Mouse (Mus musculus) kidney, embryonic 14.5 days (tissue): Measurements from ENCODE around the gene Irf2bp2. TPM values are rescaled to one million over a fixed set of nuclear protein-coding genes. Genes with fewer than 3 reads are reported as not detected.
"Not testable (repeated sequence)": the region's sequence is repeated elsewhere in the genome, so short reads cannot be mapped to it uniquely, and the experiment has no call there.

Source experiments
- ATAC-seq: fragments of 200-750 bp; cut with Nextera tagmentation; 2 replicates; pipeline ENCODE4 v1.8.0; 2017; ENCODE audit warnings: moderate number of reproducible peaks, mild to moderate bottlenecking, moderate TSS enrichment, moderate library complexity; ENCODE audit not compliant: low FRiP score, low TSS enrichment
- H3K27ac ChIP-seq: fragments of 300-500 bp; sonication (generic); 2 replicates; pipeline ENCODE4 v1.5.1; 2014; ENCODE audit warnings: low read depth, mild to moderate bottlenecking, low read length, moderate library complexity, mixed read lengths
- H3K27me3 ChIP-seq: fragments of 300-500 bp; sonication (generic); 2 replicates; pipeline ENCODE4 v1.6.1; 2014; ENCODE audit warnings: mild to moderate bottlenecking, low read length; ENCODE audit not compliant: control insufficient read depth, insufficient read depth
- H3K36me3 ChIP-seq: fragments of 300-500 bp; sonication (generic); 2 replicates; pipeline ENCODE4 v1.6.1; 2014; ENCODE audit warnings: low read length, mixed read lengths; ENCODE audit not compliant: control insufficient read depth, insufficient read depth
- H3K4me1 ChIP-seq: fragments of 300-500 bp; sonication (generic); 2 replicates; pipeline ENCODE4 v1.6.1; 2014; ENCODE audit warnings: low read length, mixed read lengths; ENCODE audit not compliant: control insufficient read depth, insufficient read depth
- H3K4me2 ChIP-seq: fragments of 300-500 bp; sonication (generic); replicated peaks from 2 replicates; pipeline ENCODE4 v1.6.1; 2014; ENCODE audit warnings: low read depth, mild to moderate bottlenecking, low read length
- H3K4me3 ChIP-seq: fragments of 300-500 bp; sonication (generic); 2 replicates; pipeline ENCODE4 v1.5.1; 2014; ENCODE audit warnings: mild to moderate bottlenecking, low read length
- H3K9ac ChIP-seq: fragments of 300-500 bp; sonication (generic); 2 replicates; pipeline ENCODE4 v1.6.1; 2014; ENCODE audit warnings: low read depth, mild to moderate bottlenecking, low read length, moderate library complexity
- H3K9me3 ChIP-seq: fragments of 300-500 bp; sonication (generic); 2 replicates; pipeline ENCODE4 v1.6.1; 2016; ENCODE audit warnings: low read length; ENCODE audit not compliant: control insufficient read depth
- WGBS: fragments of 180-500 bp; shearing (Covaris S2); extraction: QIAGEN DNeasy Blood & Tissue Kit; methylation state at CpG from one replicate; pipeline ENCODE4 v1.1.7; 2014; 5-methylcytosine and 5-hydroxymethylcytosine counted together
- polyA plus RNA-seq: library from polyadenylated mRNA; unstranded; fragments of >200 nt; fragmentation: Nextera tagmentation; extraction: Ambion mirVana; gene quantifications from 2 replicates; pipeline ENCODE4 v1.2.1, GENCODE M21; 2014

Gene Irf2bp2
- polyA plus RNA-seq, 1 experiment from 2014 or later: 11.6 TPM

DNA sequence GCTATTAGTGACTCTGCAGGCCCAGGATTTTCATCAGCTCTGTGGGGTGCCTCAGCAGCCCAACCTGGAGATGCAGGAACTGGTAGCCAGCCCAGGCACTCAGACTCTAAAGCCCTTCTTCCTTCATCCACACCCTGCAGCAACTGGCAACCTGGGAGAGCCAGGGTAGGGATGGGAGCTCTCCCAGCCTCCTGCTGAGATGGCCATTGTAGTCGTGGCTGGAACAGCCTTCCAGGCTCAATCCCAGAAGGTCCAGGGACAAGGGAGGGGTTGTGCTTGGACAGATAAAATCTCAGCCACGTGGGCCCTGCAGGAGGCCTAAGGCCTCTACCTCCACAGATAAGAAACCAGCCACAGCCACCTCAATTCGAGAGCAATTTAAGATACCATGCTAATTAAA lies 16.9 kb upstream of the Irf2bp2 start:
- 11% methylated on average over 3 of the region's 3 CpGs for WGBS
- no peak overlapping the region for H3K27ac ChIP-seq
- H3K9ac ChIP-seq: no peak overlapping the region
- no peaks in the 10 kb centered on the region for H3K9me3 ChIP-seq
- H3K4me3 ChIP-seq: no peak overlapping the region
- no peaks in the 10 kb centered on the region for H3K27me3 ChIP-seq
- H3K36me3 ChIP-seq: no peaks in the 10 kb centered on the region
- ATAC-seq: no peak
- H3K4me2 ChIP-seq: no peak overlapping the region
- peaks cover 36% of the 10 kb centered on the region for H3K4me1 ChIP-seq

DNA sequence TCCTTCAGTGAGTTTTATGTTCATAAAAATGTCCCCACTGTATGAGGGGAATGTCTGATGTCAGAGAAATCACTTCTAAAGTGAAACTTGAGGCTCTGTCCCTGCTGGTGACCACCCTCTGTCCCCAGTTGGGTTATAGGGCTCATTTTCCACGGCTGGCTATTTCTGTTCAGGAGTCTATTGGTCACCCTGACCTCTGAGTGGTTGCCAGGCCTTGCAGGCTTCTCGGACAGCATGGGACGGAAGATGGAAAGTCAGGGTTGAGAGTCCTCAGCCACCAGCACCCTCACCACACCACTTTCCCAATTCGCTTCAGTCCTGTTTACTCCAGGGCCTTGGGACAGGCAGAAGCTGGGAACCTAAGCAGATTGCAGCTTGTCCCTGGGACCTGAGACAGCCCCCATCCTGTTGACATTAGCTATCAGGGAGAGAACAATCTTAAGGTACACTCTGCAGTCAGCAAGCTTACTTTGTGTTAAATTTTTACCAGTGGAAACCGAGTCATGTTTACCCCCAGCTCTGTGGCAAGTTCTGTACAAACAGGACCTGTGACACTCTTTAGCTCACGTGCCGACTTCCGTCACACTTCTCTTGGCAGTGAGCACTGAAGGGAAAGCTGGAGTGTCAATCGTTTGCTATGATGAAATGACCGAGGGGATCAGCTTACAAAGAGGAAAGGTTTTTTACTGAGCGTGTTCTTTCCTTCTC lies 15.9 kb upstream of the Irf2bp2 start:
- no peak overlapping the region for H3K27ac ChIP-seq
- WGBS: 78% methylated on average over 11 of the region's 11 CpGs

GRCm38 (mm10) chr8:126603241-126603947 lies 9.6 kb upstream of the Irf2bp2 start:
- no peak overlapping the region for H3K4me2 ChIP-seq
- no peaks in the 10 kb centered on the region for H3K36me3 ChIP-seq
- peaks cover 23% of the 10 kb centered on the region for H3K4me1 ChIP-seq
- H3K9ac ChIP-seq: no peak overlapping the region
- no peaks in the 10 kb centered on the region for H3K27me3 ChIP-seq
- no peak overlapping the region for H3K4me3 ChIP-seq
- ATAC-seq: peak; percentile 4; the same call in 1 of the 2 replicates
- no peaks in the 10 kb centered on the region for H3K9me3 ChIP-seq
- peak overlapping the region; percentile 86 for H3K27ac ChIP-seq
- WGBS: 24% methylated on average over 8 of the region's 8 CpGs

More for the DNA sequence above, 15.9 kb upstream of the Irf2bp2 start:
- H3K36me3 ChIP-seq: no peaks in the 10 kb centered on the region
- no peak for ATAC-seq
- no peak overlapping the region for H3K4me2 ChIP-seq
- H3K4me1 ChIP-seq: peaks cover 30% of the 10 kb centered on the region
- no peak overlapping the region for H3K4me3 ChIP-seq
- H3K9ac ChIP-seq: no peak overlapping the region
- no peaks in the 10 kb centered on the region for H3K27me3 ChIP-seq
- H3K9me3 ChIP-seq: no peaks in the 10 kb centered on the region

- Histone ChIP-seq H3K4me2 (no peak overlapping the region), H3K9ac (no peak overlapping the region), H3K4me1 (peaks cover 23% of the 10 kb centered on the region), H3K4me3 (no peak overlapping the region), H3K27me3 (no peaks in the 10 kb centered on the region), H3K27ac (peak overlapping the region; percentile 86; the same call in 1 of the 2 replicates), H3K9me3 (no peaks in the 10 kb centered on the region), H3K36me3 (no peaks in the 10 kb centered on the region)
- ATAC-seq: no peak
- WGBS: 53% methylated on average over 8 of the region's 8 CpGs
Observed at GRCm38 (mm10) chr8:126602641-126603040, 8.9 kb upstream of the Irf2bp2 start.

DNA sequence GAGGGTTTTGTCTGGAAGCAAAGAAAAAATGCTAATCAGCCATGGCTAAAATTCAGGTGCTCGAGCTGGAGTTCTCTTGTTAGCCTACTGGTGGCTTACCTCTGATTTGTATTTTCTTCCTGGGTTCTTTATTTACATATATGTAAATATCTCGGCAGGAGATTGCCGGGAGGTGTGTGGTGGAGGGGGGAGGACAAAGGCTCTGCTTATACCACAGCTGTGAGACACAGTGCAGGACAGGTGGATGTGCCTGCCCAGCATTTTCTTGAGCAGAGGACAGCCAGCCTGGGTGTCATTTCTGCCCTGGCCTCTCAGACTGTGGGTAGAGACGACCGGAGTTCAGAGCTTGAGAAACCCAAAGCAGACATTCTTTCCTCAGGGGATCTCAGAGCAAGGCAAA lies 7.5 kb upstream of the Irf2bp2 start:
- WGBS: 44% methylated on average over 5 of the region's 5 CpGs
- Histone ChIP-seq H3K9me3 (no peaks in the 10 kb centered on the region), H3K4me3 (no peak overlapping the region), H3K36me3 (no peaks in the 10 kb centered on the region), H3K27ac (no peak overlapping the region; the same call in 1 of the 2 replicates), H3K27me3 (no peaks in the 10 kb centered on the region), H3K4me1 (peaks cover 34% of the 10 kb centered on the region), H3K4me2 (no peak overlapping the region), H3K9ac (no peak overlapping the region)
- ATAC-seq: no peak

DNA sequence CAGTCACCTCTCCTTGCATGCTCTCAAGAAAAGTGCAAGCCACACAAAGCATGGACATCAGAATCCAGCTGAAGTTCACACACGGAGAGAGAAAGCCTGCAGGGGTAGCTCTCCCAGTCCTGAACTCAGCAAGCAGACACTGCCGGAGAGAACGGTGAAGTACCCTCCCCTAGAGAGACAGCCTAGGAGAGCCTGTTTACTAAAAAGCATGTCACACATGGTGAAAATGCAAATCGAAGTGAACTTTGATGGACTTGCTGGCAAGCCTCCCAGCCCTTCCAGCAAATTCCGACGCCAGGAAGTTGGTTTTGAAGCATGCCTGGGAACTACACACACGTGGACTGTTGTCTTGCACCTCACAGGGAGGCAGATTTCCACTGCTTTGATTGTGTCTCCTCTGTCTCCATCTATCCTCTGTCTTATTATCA lies 7.0 kb upstream of the Irf2bp2 start:
- no peak overlapping the region for H3K4me2 ChIP-seq
- no peak for ATAC-seq
- no peaks in the 10 kb centered on the region for H3K9me3 ChIP-seq
- H3K4me3 ChIP-seq: no peak overlapping the region
- peaks cover 37% of the 10 kb centered on the region for H3K4me1 ChIP-seq
- no peaks in the 10 kb centered on the region for H3K36me3 ChIP-seq
- no peaks in the 10 kb centered on the region for H3K27me3 ChIP-seq
- H3K27ac ChIP-seq: no peak overlapping the region; the same call in 1 of the 2 replicates
- H3K9ac ChIP-seq: no peak overlapping the region
- WGBS: 15% methylated on average over 7 of the region's 7 CpGs

- H3K27ac ChIP-seq: not testable (repeated sequence)
Observed at GRCm38 (mm10) chr8:126600388-126600787, 6.6 kb upstream of the Irf2bp2 start.

DNA sequence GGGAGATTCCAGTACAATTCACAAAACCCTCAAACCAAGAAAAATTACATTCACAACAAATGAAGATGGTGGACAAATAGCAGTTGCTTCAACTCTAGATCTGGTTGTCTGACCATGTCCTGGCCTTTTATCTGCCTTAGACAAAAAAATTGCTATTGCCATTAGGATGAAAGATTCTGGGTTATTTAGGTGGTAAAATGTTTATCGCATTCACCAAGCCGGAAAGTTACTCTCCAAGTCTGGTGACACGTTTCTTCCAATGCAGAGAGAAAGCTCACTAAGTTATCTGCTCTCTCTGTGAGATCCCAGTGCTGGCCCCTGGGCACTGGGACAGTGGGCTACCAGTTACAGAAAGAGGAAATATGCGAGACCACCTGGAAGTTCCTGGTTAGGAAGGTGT lies 5.5 kb upstream of the Irf2bp2 start:
- Histone ChIP-seq H3K9ac (no peak overlapping the region), H3K27me3 (no peaks in the 10 kb centered on the region), H3K36me3 (no peaks in the 10 kb centered on the region), H3K9me3 (no peaks in the 10 kb centered on the region), H3K4me2 (no peak overlapping the region), H3K4me1 (peaks cover 44% of the 10 kb centered on the region), H3K4me3 (no peak overlapping the region), H3K27ac (no peak overlapping the region)
- WGBS: 86% methylated on average over 4 of the region's 4 CpGs
- ATAC-seq: no peak

More at GRCm38 (mm10) chr8:126600388-126600787, 6.6 kb upstream of the Irf2bp2 start:
- not testable (repeated sequence) for H3K4me2 ChIP-seq, H3K27me3 ChIP-seq, ATAC-seq, H3K9me3 ChIP-seq, H3K9ac ChIP-seq, H3K36me3 ChIP-seq, H3K4me3 ChIP-seq
- H3K4me1 ChIP-seq: peaks cover 37% of the 10 kb centered on the region
- WGBS: 81% methylated on average over 6 of the region's 6 CpGs

DNA sequence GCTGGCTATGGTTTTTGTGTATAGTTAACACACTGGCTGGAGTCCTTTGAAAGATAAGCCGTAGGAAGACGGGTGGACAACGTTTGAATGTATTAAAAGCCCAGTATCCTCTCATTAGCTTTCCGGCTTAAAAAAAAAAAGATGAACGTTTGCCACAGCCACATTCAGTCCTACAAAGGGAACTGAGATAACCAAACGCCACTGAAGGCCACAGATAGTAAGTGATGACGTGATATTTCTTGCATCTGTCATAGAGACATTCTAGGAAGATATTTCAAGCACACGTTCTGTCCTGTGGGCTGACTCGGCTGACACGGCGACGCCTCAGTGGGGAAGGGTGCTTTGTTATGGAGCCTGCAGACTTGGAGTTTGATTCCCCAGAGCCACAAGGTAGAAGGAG lies 4.4 kb upstream of the Irf2bp2 start:
- Histone ChIP-seq H3K36me3 (no peaks in the 10 kb centered on the region), H3K27me3 (no peaks in the 10 kb centered on the region), H3K9me3 (no peaks in the 10 kb centered on the region), H3K27ac (no peak overlapping the region), H3K4me3 (no peak overlapping the region), H3K4me1 (peaks cover 39% of the 10 kb centered on the region), H3K9ac (no peak overlapping the region), H3K4me2 (no peak overlapping the region)
- ATAC-seq: no peak
- WGBS: 76% methylated on average over 12 of the region's 12 CpGs
